Mouse (Mus musculus) layer of hippocampus, adult 8-10 months (tissue): Measurements from ENCODE around the gene Klhdc3. TPM values are rescaled to one million over a fixed set of nuclear protein-coding genes. Genes with fewer than 3 reads are reported as not detected.

Experiments used
- DNase-seq, 2 experiments: peaks; one replicate each; pipeline ENCODE4 v3.0.0; 2022; ENCODE audit warnings: low spot score in 2 of 2
- total RNA-seq, 4 experiments: library from RNA; stranded (reverse); gene quantifications; 2 replicates each; pipeline ENCODE4 v1.2.4; 2022

Gene Klhdc3
- total RNA-seq, 4 experiments from 2014 or later: 155 to 173 (median 166) TPM

DNA sequence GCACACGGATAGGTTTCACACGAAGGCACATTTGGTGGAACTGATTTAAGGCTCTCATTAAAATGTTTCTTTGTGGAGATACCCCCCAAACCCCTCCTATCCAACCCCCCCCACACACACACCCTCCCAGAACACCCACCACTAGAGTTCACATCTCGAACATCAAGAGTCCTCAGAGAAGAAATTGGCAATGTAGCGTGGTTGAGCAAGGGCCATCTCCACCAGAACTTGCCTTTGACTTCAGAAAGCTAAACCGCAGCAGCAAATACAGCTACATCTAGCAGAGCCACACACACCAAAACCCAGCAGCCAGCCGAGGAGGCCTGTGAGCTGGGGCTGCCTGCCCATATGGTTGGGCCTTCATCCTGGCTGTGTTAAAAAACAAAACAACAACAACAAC is 53.3 kb downstream of the Klhdc3 start:
- no peak for DNase-seq

DNA sequence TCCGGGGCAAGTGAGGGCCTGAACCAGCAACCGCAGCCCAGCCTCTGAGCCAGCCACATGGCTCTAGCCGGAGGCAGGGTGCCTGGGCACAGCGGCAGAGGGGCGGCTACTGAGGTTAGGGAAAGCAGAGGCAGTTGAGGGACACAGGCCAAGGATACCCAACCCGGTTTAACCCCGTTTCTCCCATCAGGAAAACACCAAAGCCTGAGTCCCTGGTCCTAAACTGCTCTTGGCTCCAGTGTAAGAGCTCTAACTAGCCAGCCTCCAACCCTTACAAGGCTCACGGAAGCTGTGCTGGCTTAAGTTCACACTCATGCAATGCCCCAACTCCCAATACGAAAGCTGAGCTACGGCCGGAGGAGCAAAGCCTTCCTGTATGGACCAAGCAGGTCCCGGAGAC is 56.1 kb downstream of the Klhdc3 start:
- DNase-seq: no peak

Other genes starting within 250 kb of the Klhdc3 start
- gene Slc22a7, start 242.5 kb downstream of the Klhdc3 start, total RNA-seq: 1 to 10 TPM in 1 of 4 experiments, under 1 TPM in 3; 0.23 to 1.2 (median 0.84) TPM
- 100 to 1,000 TPM; 101 to 124 (median 111) TPM for gene Ttbk1, start 193.2 kb downstream of the Klhdc3 start, total RNA-seq
- gene Dnph1, start 184.2 kb downstream of the Klhdc3 start, total RNA-seq: 1 to 10 TPM; 4.1 to 7.5 (median 6.0) TPM
- 10 to 100 TPM; 57.2 to 81.6 (median 63.8) TPM for gene Cul9, start 134.5 kb downstream of the Klhdc3 start, total RNA-seq
- gene Srf, start 124.7 kb downstream of the Klhdc3 start, total RNA-seq: 10 to 100 TPM; 66.2 to 84.0 (median 73.5) TPM
- 1 to 10 TPM; 8.2 to 9.2 (median 8.9) TPM for gene Ptk7, start 51.4 kb downstream of the Klhdc3 start, total RNA-seq
- gene Klc4, start 34.9 kb downstream of the Klhdc3 start, total RNA-seq: 10 to 100 TPM; 18.9 to 21.8 (median 21.1) TPM
- gene Mrpl2, start 34.7 kb downstream of the Klhdc3 start, total RNA-seq: 10 to 100 TPM; 43.7 to 60.5 (median 51.2) TPM
- gene Cul7, start 30.6 kb downstream of the Klhdc3 start, total RNA-seq: 10 to 100 TPM; 22.6 to 26.4 (median 23.4) TPM
- 10 to 100 TPM; 12.1 to 20.5 (median 17.0) TPM for gene Rrp36, start 6.6 kb downstream of the Klhdc3 start, total RNA-seq
- 100 to 1,000 TPM in 1 of 4 experiments, 10 to 100 TPM in 3; 92.7 to 105 (median 96.4) TPM for gene Mea1, start 2.1 kb downstream of the Klhdc3 start, total RNA-seq
- 10 to 100 TPM; 78.6 to 86.9 (median 81.8) TPM for gene Ppp2r5d, start 24.2 kb upstream of the Klhdc3 start, total RNA-seq
- 10 to 100 TPM; 42.8 to 54.4 (median 51.9) TPM for gene Pex6, start 30.5 kb upstream of the Klhdc3 start, total RNA-seq
- gene Gnmt, start 48.3 kb upstream of the Klhdc3 start, total RNA-seq: 1 to 10 TPM in 2 of 4 experiments, under 1 TPM in 1, not detected in 1; 0.61 to 1.6 (median 1.2) TPM
- gene Cnpy3, start 71.3 kb upstream of the Klhdc3 start, total RNA-seq: 10 to 100 TPM; 64.6 to 68.9 (median 67.9) TPM
- gene Ptcra, start 82.8 kb upstream of the Klhdc3 start, total RNA-seq: under 1 TPM in 2 of 4 experiments, not detected in 2; 0.29 to 0.49 TPM
- 1 to 10 TPM; 7.3 to 9.2 (median 8.7) TPM for gene 2310039H08Rik, start 91.7 kb upstream of the Klhdc3 start, total RNA-seq
- 10 to 100 TPM; 40.2 to 47.5 (median 45.0) TPM for gene Rpl7l1, start 101.8 kb upstream of the Klhdc3 start, total RNA-seq
- gene Bicral, start 177.6 kb upstream of the Klhdc3 start, total RNA-seq: 10 to 100 TPM; 51.9 to 67.7 (median 61.2) TPM
- gene Tbcc, start 209.8 kb upstream of the Klhdc3 start, total RNA-seq: 10 to 100 TPM; 24.8 to 38.5 (median 33.2) TPM
- not detected for gene Prph2, start 229.5 kb upstream of the Klhdc3 start, total RNA-seq